Mouse (Mus musculus): ENCODE measurements around the gene Cdkl4. TPM values are rescaled to one million over a fixed set of nuclear protein-coding genes. Genes with fewer than 3 reads are reported as not detected.

Gene Cdkl4
- total and polyA plus RNA-seq, 2 experiments from 2014 or later, result 6.4 to 8.6 TPM

GRCm38 (mm10) chr17:80496607-80497170 is 80.9 kb downstream of the Cdkl4 start:
- Histone ChIP-seq H3K27ac (ENCODE audit: low read depth, low read length) (no peak overlapping the region), H3K4me1 (ENCODE audit: insufficient read depth) (no peaks in the 10 kb centered on the region), H3K9ac (no peak overlapping the region), H3K27me3 (ENCODE audit: insufficient read depth, low read length) (no peaks in the 10 kb centered on the region), H3K9me3 (ENCODE audit: low read length) (no peaks in the 10 kb centered on the region), H3K36me3 (ENCODE audit: insufficient read depth) (no peaks in the 10 kb centered on the region), H3K4me2 (ENCODE audit: low read depth) (no peak overlapping the region), H3K4me3 (ENCODE audit: low read depth, low read length) (no peak overlapping the region)
- no peak for ATAC-seq
- WGBS, result 87% methylated on average over 8 of the region's 8 CpGs
- no peak for DNase-seq
- no peak for TF ChIP-seq CTCF (IDR thresholded peaks at IDR 0.05; ENCODE audit: low read depth)

GRCm38 (mm10) chr17:80496185-80496584 is 81.4 kb downstream of the Cdkl4 start:
- Histone ChIP-seq H3K9me3 (ENCODE audit: low read length) (no peaks in the 10 kb centered on the region), H3K27me3 (ENCODE audit: insufficient read depth, low read length) (no peaks in the 10 kb centered on the region), H3K36me3 (ENCODE audit: insufficient read depth) (no peaks in the 10 kb centered on the region), H3K4me1 (ENCODE audit: insufficient read depth) (no peaks in the 10 kb centered on the region), H3K4me2 (ENCODE audit: low read depth) (no peak overlapping the region), H3K4me3 (ENCODE audit: low read depth, low read length) (no peak overlapping the region), H3K27ac (ENCODE audit: low read depth, low read length) (no peak overlapping the region), H3K9ac (no peak overlapping the region)
- ATAC-seq, result no peak
- 72% methylated on average over 6 of the region's 6 CpGs for WGBS
- DNase-seq, result no peak
- no peak for TF ChIP-seq CTCF (IDR thresholded peaks at IDR 0.05; ENCODE audit: low read depth)

GRCm38 (mm10) chr17:80493891-80494290 is 83.7 kb downstream of the Cdkl4 start:
- no peak for TF ChIP-seq CTCF (IDR thresholded peaks at IDR 0.05; ENCODE audit: low read depth)
- no peaks in the 10 kb centered on the region for H3K36me3 ChIP-seq (ENCODE audit: insufficient read depth)
- no peak overlapping the region for H3K9ac ChIP-seq
- H3K27ac ChIP-seq (ENCODE audit: low read depth, low read length), result no peak overlapping the region
- H3K4me1 ChIP-seq (ENCODE audit: insufficient read depth), result no peaks in the 10 kb centered on the region
- WGBS, result 83% methylated on average over 1 of the region's 1 CpGs
- no peak for DNase-seq
- no peak overlapping the region for H3K4me2 ChIP-seq (ENCODE audit: low read depth)
- H3K4me3 ChIP-seq (ENCODE audit: low read depth, low read length), result no peak overlapping the region
- no peak for ATAC-seq
- H3K9me3 ChIP-seq (ENCODE audit: low read length), result no peaks in the 10 kb centered on the region
- no peaks in the 10 kb centered on the region for H3K27me3 ChIP-seq (ENCODE audit: insufficient read depth, low read length)

- no peaks in the 10 kb centered on the region for H3K4me1 ChIP-seq (ENCODE audit: insufficient read depth)
- H3K27ac ChIP-seq (ENCODE audit: low read depth, low read length), result no peak overlapping the region
- H3K4me2 ChIP-seq (ENCODE audit: low read depth), result no peak overlapping the region
- no peak overlapping the region for H3K4me3 ChIP-seq (ENCODE audit: low read depth, low read length)
- H3K36me3 ChIP-seq (ENCODE audit: insufficient read depth), result no peaks in the 10 kb centered on the region
- no peak overlapping the region for H3K9ac ChIP-seq
- WGBS, result 93% methylated on average over 4 of the region's 4 CpGs
- no peaks in the 10 kb centered on the region for H3K27me3 ChIP-seq (ENCODE audit: insufficient read depth, low read length)
- no peaks in the 10 kb centered on the region for H3K9me3 ChIP-seq (ENCODE audit: low read length)
- no peak for ATAC-seq
- no peak for DNase-seq
- TF ChIP-seq CTCF (IDR thresholded peaks at IDR 0.05; ENCODE audit: low read depth), result no peak
Observed at GRCm38 (mm10) chr17:80492811-80493210, 84.8 kb downstream of the Cdkl4 start.

GRCm38 (mm10) chr17:80492274-80492673 is 85.3 kb downstream of the Cdkl4 start:
- H3K36me3 ChIP-seq (ENCODE audit: insufficient read depth), result no peaks in the 10 kb centered on the region
- no peak overlapping the region for H3K4me2 ChIP-seq (ENCODE audit: low read depth)
- H3K9me3 ChIP-seq (ENCODE audit: low read length), result no peaks in the 10 kb centered on the region
- ATAC-seq, result no peak
- H3K4me3 ChIP-seq (ENCODE audit: low read depth, low read length), result no peak overlapping the region
- TF ChIP-seq CTCF (IDR thresholded peaks at IDR 0.05; ENCODE audit: low read depth), result no peak
- 98% methylated on average over 4 of the region's 4 CpGs for WGBS
- no peak overlapping the region for H3K9ac ChIP-seq
- no peak overlapping the region for H3K27ac ChIP-seq (ENCODE audit: low read depth, low read length)
- DNase-seq, result no peak
- H3K4me1 ChIP-seq (ENCODE audit: insufficient read depth), result no peaks in the 10 kb centered on the region
- H3K27me3 ChIP-seq (ENCODE audit: insufficient read depth, low read length), result no peaks in the 10 kb centered on the region

GRCm38 (mm10) chr17:80490166-80490565 is 87.4 kb downstream of the Cdkl4 start:
- H3K9ac ChIP-seq, result no peak overlapping the region

GRCm38 (mm10) chr17:80488918-80489317 is 88.7 kb downstream of the Cdkl4 start:
- Histone ChIP-seq H3K9me3 (ENCODE audit: low read length) (no peaks in the 10 kb centered on the region), H3K36me3 (ENCODE audit: insufficient read depth) (no peaks in the 10 kb centered on the region), H3K9ac (no peak overlapping the region), H3K27me3 (ENCODE audit: insufficient read depth, low read length) (no peaks in the 10 kb centered on the region), H3K27ac (ENCODE audit: low read depth, low read length) (no peak overlapping the region), H3K4me2 (ENCODE audit: low read depth) (no peak overlapping the region), H3K4me3 (ENCODE audit: low read depth, low read length) (no peak overlapping the region), H3K4me1 (ENCODE audit: insufficient read depth) (no peaks in the 10 kb centered on the region)
- no peak for TF ChIP-seq CTCF (IDR thresholded peaks at IDR 0.05; ENCODE audit: low read depth)
- DNase-seq (no peak), ATAC-seq (no peak)
- WGBS, result 54% methylated on average over 3 of the region's 3 CpGs

More at GRCm38 (mm10) chr17:80490166-80490565, 87.4 kb downstream of the Cdkl4 start:
- WGBS, result 38% methylated on average over 5 of the region's 5 CpGs
- no peaks in the 10 kb centered on the region for H3K4me1 ChIP-seq (ENCODE audit: insufficient read depth)
- no peak overlapping the region for H3K27ac ChIP-seq (ENCODE audit: low read depth, low read length)
- TF ChIP-seq CTCF (IDR thresholded peaks at IDR 0.05; ENCODE audit: low read depth), result no peak
- no peaks in the 10 kb centered on the region for H3K9me3 ChIP-seq (ENCODE audit: low read length)
- no peak for DNase-seq
- ATAC-seq, result no peak
- no peak overlapping the region for H3K4me3 ChIP-seq (ENCODE audit: low read depth, low read length)
- no peaks in the 10 kb centered on the region for H3K27me3 ChIP-seq (ENCODE audit: insufficient read depth, low read length)
- H3K36me3 ChIP-seq (ENCODE audit: insufficient read depth), result no peaks in the 10 kb centered on the region
- no peak overlapping the region for H3K4me2 ChIP-seq (ENCODE audit: low read depth)

All from forebrain, postnatal 0 days (tissue).